Mouse (Mus musculus) fibroblast of lung, adult 2 months (primary cell): Measurements from ENCODE around the gene Olfr810.

Experiments used
- DNase-seq: peaks from one replicate; pipeline ENCODE4 v3.0.0-alpha.2; 2011; ENCODE audit warnings: low read depth

The Olfr810 gene

GRCm38 (mm10) chr10:129794817-129795216, at the start of gene Olfr810:
Gene Olfr810, minus strand, starts transcription at chr10:129794917.
- DNase-seq, result no peak

GRCm38 (mm10) chr10:129804296-129804695, 9.6 kb upstream of the Olfr810 start, which contains the start of gene Olfr811:
Gene Olfr811, minus strand, starts transcription at chr10:129804396.
- DNase-seq, result no peak

GRCm38 (mm10) chr10:129778123-129778522, 16.6 kb downstream of the Olfr810 start:
- no peak for DNase-seq

GRCm38 (mm10) chr10:129774338-129774737, 20.4 kb downstream of the Olfr810 start, which contains the start of gene Olfr809:
Gene Olfr809, plus strand, starts transcription at chr10:129774638.
- DNase-seq, result no peak

- no peak for DNase-seq
These were observed 29.5 kb downstream of the Olfr810 start, which contains the start of gene Olfr808 for GRCm38 (mm10) chr10:129765182-129765581. Gene Olfr808, plus strand, starts transcription at chr10:129765482.

GRCm38 (mm10) chr10:129757693-129758092, 37.0 kb downstream of the Olfr810 start, which contains the start of gene Olfr807:
Gene Olfr807, minus strand, starts transcription at chr10:129757793.
- no peak for DNase-seq

GRCm38 (mm10) chr10:129741821-129742220, 52.9 kb downstream of the Olfr810 start, which contains the start of gene Olfr806:
Gene Olfr806, minus strand, starts transcription at chr10:129741921.
- DNase-seq, result no peak
